Mouse (Mus musculus): ENCODE data around the gene Gcnt4. TPM values are rescaled to one million over a fixed set of nuclear protein-coding genes. Genes with fewer than 3 reads are reported as not detected.
"Not testable (repeated sequence)": the region's sequence is repeated elsewhere in the genome, so short reads cannot be mapped to it uniquely, and the experiment has no call there.

Gene Gcnt4
- 0.66 and 0.72 TPM in 2 replicates for total RNA-seq (2015)
- total RNA-seq (2017), result 0.12 and 0.20 TPM in 2 replicates

GRCm38 (mm10) chr13:96923999-96924961, at the start of gene Gcnt4:
Gene Gcnt4 (plus strand): TSS chr13:96924689.
- ATAC-seq (replicated peaks; ENCODE audit: poor library complexity), result peak; percentile 78

GRCm38 (mm10) chr13:96878220-96879057, 46.0 kb upstream of the Gcnt4 start:
- no peak for ATAC-seq (replicated peaks; ENCODE audit: poor library complexity)

- ATAC-seq (replicated peaks; ENCODE audit: poor library complexity), result no peak
Observed at GRCm38 (mm10) chr13:96884534-96884933, 40.0 kb upstream of the Gcnt4 start.

GRCm38 (mm10) chr13:96889985-96890384, 34.5 kb upstream of the Gcnt4 start:
- no peak for ATAC-seq (replicated peaks; ENCODE audit: poor library complexity)

GRCm38 (mm10) chr13:96895144-96895543, 29.3 kb upstream of the Gcnt4 start:
- no peak for ATAC-seq (replicated peaks; ENCODE audit: poor library complexity)

GRCm38 (mm10) chr13:96906717-96907116, 17.8 kb upstream of the Gcnt4 start:
- ATAC-seq (replicated peaks; ENCODE audit: poor library complexity), result no peak

- peak; percentile 64 for ATAC-seq (replicated peaks; ENCODE audit: poor library complexity)
Observed at GRCm38 (mm10) chr13:96911202-96911601, 13.3 kb upstream of the Gcnt4 start.

GRCm38 (mm10) chr13:96923134-96923533, 1.4 kb upstream of the Gcnt4 start:
- ATAC-seq (replicated peaks; ENCODE audit: poor library complexity), result not testable (repeated sequence)

- no peak for ATAC-seq (replicated peaks; ENCODE audit: poor library complexity)
Observed at GRCm38 (mm10) chr13:96924985-96925745, 676 bp downstream of the Gcnt4 start.

GRCm38 (mm10) chr13:96925991-96926725, 1.7 kb downstream of the Gcnt4 start:
- no peak for ATAC-seq (replicated peaks; ENCODE audit: poor library complexity)

GRCm38 (mm10) chr13:96927781-96928180, 3.3 kb downstream of the Gcnt4 start:
- ATAC-seq (replicated peaks; ENCODE audit: poor library complexity), result no peak

- no peak for ATAC-seq (replicated peaks; ENCODE audit: poor library complexity)
Observed at GRCm38 (mm10) chr13:96928432-96929039, 4.0 kb downstream of the Gcnt4 start.

GRCm38 (mm10) chr13:96932745-96933144, 8.3 kb downstream of the Gcnt4 start:
- no peak for ATAC-seq (replicated peaks; ENCODE audit: poor library complexity)

GRCm38 (mm10) chr13:96933367-96933766, 8.9 kb downstream of the Gcnt4 start:
- no peak for ATAC-seq (replicated peaks; ENCODE audit: poor library complexity)

GRCm38 (mm10) chr13:96936173-96936777, 11.8 kb downstream of the Gcnt4 start:
- no peak for ATAC-seq (replicated peaks; ENCODE audit: poor library complexity)

- no peak for ATAC-seq (replicated peaks; ENCODE audit: poor library complexity)
Observed at GRCm38 (mm10) chr13:96937059-96937558, 12.6 kb downstream of the Gcnt4 start.

- ATAC-seq (replicated peaks; ENCODE audit: poor library complexity), result no peak
Observed at GRCm38 (mm10) chr13:96939680-96940079, 15.2 kb downstream of the Gcnt4 start.

- ATAC-seq (replicated peaks; ENCODE audit: poor library complexity), result not testable (repeated sequence)
Observed at GRCm38 (mm10) chr13:96941481-96941880, 17.0 kb downstream of the Gcnt4 start.

GRCm38 (mm10) chr13:96943571-96943970, 19.1 kb downstream of the Gcnt4 start:
- no peak for ATAC-seq (replicated peaks; ENCODE audit: poor library complexity)

Measured in megakaryocyte progenitor cell, adult 5-6 weeks (primary cell).